Mouse (Mus musculus) liver, postnatal 0 days (tissue): ENCODE data around the gene Armh3. TPM values are rescaled to one million over a fixed set of nuclear protein-coding genes. Genes with fewer than 3 reads are reported as not detected.

Source experiments
- ATAC-seq: fragments of 200-750 bp; cut with Nextera tagmentation; 2 replicates; pipeline ENCODE4 v1.8.0; 2017; ENCODE audit warnings: mild to moderate bottlenecking, moderate library complexity
- DNase-seq: peaks from one replicate; pipeline ENCODE4 v3.0.0-alpha.2; 2016
- H3K27ac ChIP-seq: fragments of 300-500 bp; sonication (generic); 2 replicates; pipeline ENCODE4 v1.5.1; 2014; ENCODE audit warnings: antibody characterized with exemption, moderate library complexity, mild to moderate bottlenecking, low read depth
- H3K27me3 ChIP-seq: fragments of 300-500 bp; sonication (generic); 2 replicates; pipeline ENCODE4 v1.6.1; 2014; ENCODE audit warnings: low read length, control low read depth, mixed read lengths; ENCODE audit not compliant: insufficient read depth
- H3K36me3 ChIP-seq: fragments of 300-500 bp; sonication (generic); replicated peaks from 2 replicates; pipeline ENCODE4 v1.6.1; 2014; ENCODE audit warnings: mild to moderate bottlenecking, control low read depth, low read length, moderate library complexity, mixed read lengths; ENCODE audit not compliant: insufficient read depth
- H3K4me1 ChIP-seq: fragments of 300-500 bp; sonication (generic); 2 replicates; pipeline ENCODE4 v1.6.1; 2014; ENCODE audit warnings: antibody characterized with exemption, mild to moderate bottlenecking, control low read depth; ENCODE audit not compliant: insufficient read depth
- H3K4me2 ChIP-seq: fragments of 300-500 bp; sonication (generic); 2 replicates; pipeline ENCODE4 v1.6.1; 2014; ENCODE audit warnings: low read depth, mild to moderate bottlenecking, low read length, moderate library complexity, mixed read lengths
- H3K4me3 ChIP-seq: fragments of 300-500 bp; sonication (generic); 2 replicates; pipeline ENCODE4 v1.5.1; 2014; ENCODE audit warnings: low read depth, low read length
- H3K9ac ChIP-seq: fragments of 300-500 bp; sonication (generic); replicated peaks from 2 replicates; pipeline ENCODE4 v1.6.1; 2014; ENCODE audit warnings: mild to moderate bottlenecking, moderate library complexity
- H3K9me3 ChIP-seq: fragments of 300-500 bp; sonication (generic); 2 replicates; pipeline ENCODE4 v1.6.1; 2016; ENCODE audit warnings: mild to moderate bottlenecking, control low read depth, low read length, mixed read lengths
- CTCF ChIP-seq: sonication (generic); IDR thresholded peaks from 2 replicates; pipeline ENCODE4 v1.5.1; 2016; ENCODE audit warnings: antibody characterized with exemption, low read depth
- EP300 ChIP-seq: IDR thresholded peaks from 2 replicates; pipeline ENCODE4 v1.6.1; 2016; ENCODE audit warnings: antibody characterized with exemption, low read depth, mild to moderate bottlenecking
- WGBS: fragments of 180-500 bp; shearing (Covaris S2); extraction: QIAGEN DNeasy Blood & Tissue Kit; methylation state at CpG from one replicate; pipeline ENCODE4 v1.1.7; 2014; ENCODE audit not compliant: insufficient replicate concordance; 5-methylcytosine and 5-hydroxymethylcytosine counted together
- polyA plus RNA-seq: library from polyadenylated mRNA; unstranded; fragments of >200 nt; fragmentation: Nextera tagmentation; extraction: Ambion mirVana; gene quantifications from 2 replicates; pipeline ENCODE4 v1.2.1, GENCODE M21; 2015

Gene Armh3
- polyA plus RNA-seq, 1 experiment from 2014 or later, result 3.5 TPM

DNA sequence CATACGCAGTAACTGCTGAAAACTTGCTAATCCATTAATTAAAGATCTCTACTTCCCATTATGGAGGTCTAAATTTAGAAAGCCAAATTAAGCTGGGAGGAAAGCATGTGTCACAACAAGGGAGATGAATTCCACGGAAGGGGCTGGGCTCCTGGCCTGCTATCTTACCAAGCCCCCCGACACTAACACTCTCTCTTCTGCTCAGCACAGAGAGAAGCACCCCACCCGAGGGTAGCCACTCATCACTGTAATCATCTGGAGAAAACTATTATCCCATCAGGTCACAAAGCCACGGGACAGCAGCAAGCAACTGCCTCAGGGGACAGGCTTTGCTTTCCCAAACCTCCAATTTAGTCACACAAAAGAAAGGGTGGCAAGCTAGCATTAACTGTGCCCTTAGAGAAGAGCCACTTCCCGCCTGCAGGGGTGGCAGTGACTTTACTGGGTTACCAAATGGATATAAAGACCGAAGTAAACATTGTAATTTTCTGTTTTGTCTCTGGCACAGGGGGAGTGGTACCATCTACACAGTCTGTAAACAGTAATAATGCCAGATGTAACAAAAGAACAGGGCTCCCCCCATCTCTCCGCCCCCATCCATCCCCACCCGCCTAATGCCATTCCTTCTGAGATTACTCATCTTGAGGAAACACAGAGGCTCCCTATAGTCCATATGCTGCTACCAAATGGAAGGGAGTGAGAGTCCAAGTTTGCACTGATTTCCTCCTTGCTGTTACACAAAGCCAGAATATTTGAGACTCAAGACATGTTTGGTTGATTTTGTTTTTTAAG, 77.8 kb downstream of the Armh3 start:
- 76% methylated on average over 9 of the region's 9 CpGs for WGBS
- Histone ChIP-seq H3K9ac (no peak overlapping the region), H3K4me3 (no peak overlapping the region), H3K9me3 (no peaks in the 10 kb centered on the region), H3K27ac (no peak overlapping the region), H3K4me2 (no peak overlapping the region), H3K36me3 (peaks cover 15% of the 10 kb centered on the region), H3K27me3 (no peaks in the 10 kb centered on the region), H3K4me1 (no peaks in the 10 kb centered on the region)
- TF ChIP-seq EP300 (no peak), CTCF (no peak)
- ATAC-seq (no peak), DNase-seq (no peak)

DNA sequence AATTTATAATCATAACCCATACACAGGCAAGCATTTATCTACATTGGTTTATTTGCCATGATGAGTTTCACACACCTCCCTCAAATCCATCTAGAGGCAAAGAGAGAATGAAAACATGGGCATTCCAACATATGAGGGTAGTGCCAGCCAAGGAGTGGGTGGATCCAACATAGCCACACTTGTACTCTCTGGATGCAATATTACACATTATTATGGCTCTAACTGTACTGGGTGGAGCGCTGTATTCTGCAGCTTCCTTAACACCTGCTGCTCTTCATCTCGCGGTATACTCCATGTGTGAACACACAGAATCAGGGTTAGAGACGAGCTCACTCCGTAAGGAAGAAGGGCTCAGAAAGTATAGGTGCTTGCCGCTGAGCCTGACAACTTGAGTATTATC, 79.9 kb downstream of the Armh3 start:
- H3K9ac ChIP-seq, result no peak overlapping the region
- ATAC-seq (no peak), DNase-seq (no peak)
- no peaks in the 10 kb centered on the region for H3K27me3 ChIP-seq
- H3K9me3 ChIP-seq, result no peaks in the 10 kb centered on the region
- 87% methylated on average over 6 of the region's 6 CpGs for WGBS
- no peak for TF ChIP-seq CTCF
- TF ChIP-seq EP300, result no peak
- peaks cover 15% of the 10 kb centered on the region for H3K36me3 ChIP-seq
- H3K27ac ChIP-seq, result no peak overlapping the region
- H3K4me2 ChIP-seq, result no peak overlapping the region
- H3K4me1 ChIP-seq, result no peaks in the 10 kb centered on the region
- no peak overlapping the region for H3K4me3 ChIP-seq

DNA sequence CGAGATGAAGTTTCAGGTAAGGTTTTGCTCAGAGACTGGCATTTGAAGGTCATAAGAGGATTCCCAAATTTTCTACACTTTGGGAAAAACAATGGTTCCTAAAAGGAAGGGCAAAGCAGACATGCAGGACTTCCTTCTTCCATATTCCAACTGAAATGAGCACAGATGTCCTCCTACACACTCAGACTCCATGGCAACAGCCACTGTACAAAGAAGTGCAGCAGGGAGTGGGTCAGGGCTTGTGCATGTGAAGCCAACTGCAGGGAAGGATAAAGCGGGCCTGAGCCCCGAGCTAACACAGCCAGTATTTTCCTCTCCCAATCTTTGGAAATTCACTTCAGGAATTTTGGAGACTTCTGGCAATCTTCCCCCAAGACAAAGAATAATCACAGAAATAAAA, 80.4 kb downstream of the Armh3 start:
- no peak for TF ChIP-seq CTCF
- peaks cover 15% of the 10 kb centered on the region for H3K36me3 ChIP-seq
- no peak overlapping the region for H3K27ac ChIP-seq
- H3K9ac ChIP-seq, result no peak overlapping the region
- DNase-seq (no peak), ATAC-seq (no peak)
- no peaks in the 10 kb centered on the region for H3K9me3 ChIP-seq
- no peak overlapping the region for H3K4me3 ChIP-seq
- H3K27me3 ChIP-seq, result no peaks in the 10 kb centered on the region
- WGBS, result 68% methylated on average over 3 of the region's 3 CpGs
- no peaks in the 10 kb centered on the region for H3K4me1 ChIP-seq
- H3K4me2 ChIP-seq, result no peak overlapping the region

DNA sequence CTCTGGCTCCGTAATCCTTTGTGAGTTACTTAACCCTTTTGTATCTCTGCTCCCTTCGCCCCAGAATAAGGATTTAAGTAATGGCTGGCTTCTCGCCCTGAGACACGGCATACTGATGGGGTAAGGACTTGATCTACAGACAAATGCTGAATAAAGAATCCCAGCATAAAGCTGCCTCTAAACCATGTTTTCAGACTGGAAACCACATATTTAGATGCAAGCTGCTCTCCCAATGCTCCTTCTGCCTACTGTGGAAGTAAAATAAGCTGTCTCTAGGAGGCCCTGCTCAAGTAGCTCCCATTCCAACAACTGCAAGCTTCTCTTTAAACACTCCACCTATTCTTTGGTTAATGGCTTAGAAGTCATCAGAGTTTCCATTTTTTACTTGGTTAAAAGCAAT, 81.8 kb downstream of the Armh3 start:
- no peaks in the 10 kb centered on the region for H3K9me3 ChIP-seq
- no peaks in the 10 kb centered on the region for H3K4me1 ChIP-seq
- no peak overlapping the region for H3K9ac ChIP-seq
- 78% methylated on average over 4 of the region's 4 CpGs for WGBS
- ATAC-seq (no peak), DNase-seq (no peak)
- no peak overlapping the region for H3K4me2 ChIP-seq
- H3K4me3 ChIP-seq, result no peak overlapping the region
- no peak overlapping the region for H3K27ac ChIP-seq
- no peak for TF ChIP-seq CTCF
- TF ChIP-seq EP300, result no peak
- H3K36me3 ChIP-seq, result peaks cover 12% of the 10 kb centered on the region
- H3K27me3 ChIP-seq, result no peaks in the 10 kb centered on the region

DNA sequence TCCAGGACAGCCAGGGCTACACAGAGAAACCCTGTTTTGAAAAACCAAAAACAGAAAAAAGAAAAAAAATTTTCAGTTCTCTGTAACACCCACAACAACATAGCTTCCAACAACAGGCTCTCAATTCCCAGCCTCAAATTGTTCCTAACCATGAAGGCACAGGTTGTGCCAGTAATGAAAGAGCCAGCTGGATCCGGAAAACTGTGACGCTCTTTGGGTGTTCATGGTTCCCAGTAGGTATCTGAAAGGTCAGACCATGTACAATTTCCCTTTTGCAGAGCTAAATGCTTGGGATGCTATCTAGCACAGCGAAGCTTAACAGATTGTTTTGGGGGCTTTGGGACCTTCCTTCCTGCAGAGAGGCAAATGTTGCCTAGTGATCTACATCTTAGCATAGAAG, 82.3 kb downstream of the Armh3 start:
- 89% methylated on average over 3 of the region's 3 CpGs for WGBS
- TF ChIP-seq EP300, result no peak
- Histone ChIP-seq H3K4me2 (no peak overlapping the region), H3K4me3 (no peak overlapping the region), H3K4me1 (no peaks in the 10 kb centered on the region), H3K36me3 (peaks cover 12% of the 10 kb centered on the region), H3K9ac (no peak overlapping the region), H3K27me3 (no peaks in the 10 kb centered on the region), H3K9me3 (no peaks in the 10 kb centered on the region), H3K27ac (no peak overlapping the region)
- ATAC-seq, result no peak
- no peak for DNase-seq

DNA sequence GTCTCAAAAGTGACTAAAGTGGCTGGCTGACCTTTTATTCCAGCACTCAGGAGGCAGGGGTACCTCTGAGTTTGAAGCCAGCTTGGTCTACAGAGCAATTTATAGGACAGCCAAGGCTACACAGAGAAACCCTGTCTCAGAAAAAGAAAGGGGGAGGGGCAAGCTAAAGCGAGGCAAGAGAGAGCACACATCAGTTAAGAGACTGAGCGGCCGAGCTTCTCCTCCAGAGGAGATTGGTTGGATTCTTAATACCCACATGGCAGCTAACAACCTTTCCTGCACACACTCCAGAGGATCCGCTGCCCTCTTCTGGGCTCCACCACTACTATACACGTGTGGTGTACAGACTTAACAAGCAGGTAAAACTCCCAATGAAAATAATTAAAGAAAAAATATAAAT, 85.3 kb downstream of the Armh3 start:
- no peaks in the 10 kb centered on the region; the same call in 1 of the 2 replicates for H3K36me3 ChIP-seq
- no peak overlapping the region for H3K9ac ChIP-seq
- H3K4me3 ChIP-seq, result no peak overlapping the region
- no peaks in the 10 kb centered on the region for H3K27me3 ChIP-seq
- ATAC-seq, result no peak
- H3K4me2 ChIP-seq, result no peak overlapping the region
- no peaks in the 10 kb centered on the region for H3K4me1 ChIP-seq
- no peak for TF ChIP-seq CTCF
- TF ChIP-seq EP300, result no peak
- DNase-seq, result no peak
- no peaks in the 10 kb centered on the region for H3K9me3 ChIP-seq
- 59% methylated on average over 5 of the region's 5 CpGs for WGBS
- no peak overlapping the region for H3K27ac ChIP-seq
